Mouse (Mus musculus) left cerebral cortex, adult 18-20 months (tissue): ENCODE results near the gene Nectin1. TPM values are rescaled to one million over a fixed set of nuclear protein-coding genes. Genes with fewer than 3 reads are reported as not detected.

Experiments
- DNase-seq, 2 experiments: peaks; one replicate each; pipeline ENCODE4 v3.0.0; 2021 to 2022; ENCODE audit warnings: low spot score in 2 of 2, mixed read lengths in 1 of 2
- total RNA-seq, 2 experiments: library from RNA; stranded (reverse); gene quantifications; 2 replicates each; pipeline ENCODE4 v1.2.3; 2021

Gene Nectin1
- total RNA-seq, 2 experiments from 2014 or later: 91.6 to 92.4 TPM

DNA sequence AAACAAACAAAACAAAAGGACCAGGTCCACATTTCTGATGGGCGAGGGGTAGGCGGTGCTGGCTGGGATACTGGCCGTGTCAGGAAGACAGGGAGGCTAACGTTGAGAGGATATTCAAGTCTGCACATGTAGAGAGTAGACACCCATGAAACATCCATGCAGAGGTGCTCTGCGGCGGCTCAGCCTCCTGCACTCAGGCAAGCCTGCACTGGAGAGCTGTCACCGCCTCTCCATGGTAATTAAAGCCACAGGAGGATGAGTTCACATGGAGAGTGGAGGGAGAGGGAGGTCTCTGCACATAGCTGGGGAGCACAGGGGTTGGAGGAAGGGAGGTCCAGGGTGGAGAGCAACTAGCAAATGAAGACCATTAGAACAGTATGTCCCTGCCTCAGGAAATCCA, 107.4 kb downstream of the Nectin1 start:
- DNase-seq: no peak

DNA sequence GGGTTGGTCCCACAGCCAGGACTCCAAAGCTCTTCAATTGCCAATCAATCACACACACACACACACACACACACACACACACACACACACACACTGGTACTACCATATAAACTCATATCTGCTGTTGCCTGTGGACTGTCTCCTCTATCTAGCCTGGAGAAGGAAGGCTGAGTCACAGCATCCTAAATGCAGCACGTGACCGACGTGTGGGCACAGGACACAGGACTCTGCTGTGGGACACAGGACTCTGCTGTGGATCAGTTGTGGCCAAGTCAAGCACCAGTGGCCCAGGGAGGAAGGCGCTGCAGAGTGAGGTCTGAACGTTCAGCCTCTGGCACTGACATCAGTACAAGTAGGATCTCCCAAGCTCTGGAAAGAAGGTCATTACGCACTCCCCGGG, 112.1 kb downstream of the Nectin1 start:
- DNase-seq: no peak
